Mouse (Mus musculus) cerebellum, adult 2 months (tissue): Measurements from ENCODE around the gene Prrc2b. TPM values are rescaled to one million over a fixed set of nuclear protein-coding genes. Genes with fewer than 3 reads are reported as not detected.
A peak's percentile ranks its signal among the peaks of the same experiment; 100 is the strongest.

Experiments used
- DNase-seq, 2 experiments: peaks; one replicate each; pipeline ENCODE4 v3.0.0; 2021
- H3K27ac ChIP-seq: fragments of 200-500 bp; 2 replicates; pipeline ENCODE4 v1.5.1; 2012; ENCODE audit warnings: low read length, control low read depth, inconsistent platforms; ENCODE audit not compliant: insufficient read depth
- H3K27me3 ChIP-seq: fragments of 200-500 bp; 2 replicates; pipeline ENCODE4 v1.6.1; 2012; ENCODE audit warnings: inconsistent platforms, mild to moderate bottlenecking, low read length, moderate library complexity; ENCODE audit not compliant: control insufficient read depth, insufficient read depth
- H3K4me1 ChIP-seq: fragments of 200-500 bp; 2 replicates; pipeline ENCODE4 v1.6.1; 2011; ENCODE audit warnings: low read length; ENCODE audit not compliant: control insufficient read depth, insufficient read depth
- H3K4me3 ChIP-seq: fragments of 200-500 bp; replicated peaks from 2 replicates; pipeline ENCODE3; 2011; ENCODE audit warnings: mild to moderate bottlenecking, low read depth, low read length, control low read depth; ENCODE audit not compliant: insufficient read depth
- CTCF ChIP-seq: fragments of 200-500 bp; IDR thresholded peaks from 2 replicates; pipeline ENCODE4 v1.5.1; 2011; ENCODE audit warnings: low read depth, mild to moderate bottlenecking, control low read depth, low read length, moderate library complexity, borderline replicate concordance; ENCODE audit not compliant: insufficient read depth
- POLR2A ChIP-seq: fragments of 200-500 bp; IDR thresholded peaks from 2 replicates; pipeline ENCODE4 v1.6.1; 2011; ENCODE audit warnings: low read length, control low read depth, borderline replicate concordance; ENCODE audit not compliant: insufficient read depth
- WGBS: fragments of 180-500 bp; shearing (Covaris S2); methylation state at CpG from one replicate; pipeline ENCODE4 v1.1.7; 2018; 5-methylcytosine and 5-hydroxymethylcytosine counted together
- polyA plus RNA-seq: library from polyadenylated mRNA; depleted of rRNA; stranded (reverse); fragments of >200 nt; gene quantifications from 2 replicates; pipeline ENCODE4 v1.2.3, GENCODE M21; 2012

Prrc2b gene
- polyA plus RNA-seq, 1 experiment: 88.9 TPM

DNA sequence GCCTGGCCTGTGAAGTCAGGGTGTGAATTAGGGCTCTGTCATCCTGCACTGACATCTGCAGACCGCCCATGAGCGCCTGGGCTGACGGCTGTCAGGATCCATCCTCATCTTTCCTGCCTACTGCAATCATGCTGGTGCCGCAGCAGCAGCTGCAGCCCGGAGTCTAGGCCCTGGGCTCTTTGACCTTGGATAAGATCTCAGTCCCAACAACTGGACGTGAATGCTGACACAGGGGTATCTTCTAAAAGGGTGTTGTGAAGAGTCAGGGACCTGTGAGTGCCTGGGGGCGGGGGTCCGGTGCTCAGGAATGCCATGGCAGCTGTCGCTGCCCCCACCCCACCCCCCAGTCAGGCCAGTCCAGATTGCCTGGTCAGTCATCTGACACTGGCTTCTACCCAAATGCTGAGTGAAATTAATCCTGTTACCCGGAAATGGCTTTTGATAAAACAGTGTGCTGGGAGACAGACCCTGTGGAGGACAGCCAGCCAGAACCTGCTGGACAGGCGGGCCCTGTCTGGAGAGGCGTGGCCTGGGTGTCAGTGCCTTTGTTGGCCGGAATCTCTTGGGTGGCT is 23.4 kb downstream of the Prrc2b start:
- TF ChIP-seq POLR2A: no peak
- no peak for TF ChIP-seq CTCF
- WGBS: 12% methylated on average over 13 of the region's 13 CpGs

DNA sequence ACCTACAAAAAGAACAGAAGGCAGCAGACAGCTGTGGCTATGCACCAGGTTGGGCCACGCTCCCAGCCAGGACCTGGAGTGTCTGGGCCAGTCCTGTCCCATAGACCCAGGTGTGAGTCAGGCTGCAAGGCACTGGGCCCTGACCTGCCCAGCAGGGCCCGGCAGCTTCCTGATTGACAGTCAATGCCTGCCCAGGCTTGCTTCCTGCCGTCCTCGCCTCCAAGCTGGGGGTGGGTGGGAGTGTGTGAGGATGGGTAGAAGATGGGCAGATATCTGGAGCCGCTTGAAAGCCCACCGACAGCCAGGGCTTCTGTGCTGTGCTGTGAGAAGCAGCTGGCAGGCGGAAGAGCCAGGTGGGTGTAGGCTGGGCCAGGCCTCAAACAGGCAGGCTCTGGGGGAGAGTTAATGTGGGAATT is 24.2 kb downstream of the Prrc2b start:
- DNase-seq: peak; percentile 76 to 80
- Histone ChIP-seq H3K27me3 (no peaks in the 10 kb centered on the region), H3K27ac (peak overlapping the region; percentile 51), H3K4me1 (peaks cover 71% of the 10 kb centered on the region), H3K4me3 (no peak overlapping the region)
- WGBS: 8% methylated on average over 7 of the region's 7 CpGs
- TF ChIP-seq POLR2A: no peak
- no peak for TF ChIP-seq CTCF

More for the DNA sequence above, 23.4 kb downstream of the Prrc2b start:
- no peak overlapping the region for H3K4me3 ChIP-seq
- peak; percentile 63 to 81 for DNase-seq
- peak overlapping the region; percentile 51 for H3K27ac ChIP-seq
- H3K4me1 ChIP-seq: peaks cover 70% of the 10 kb centered on the region
- H3K27me3 ChIP-seq: no peaks in the 10 kb centered on the region

DNA sequence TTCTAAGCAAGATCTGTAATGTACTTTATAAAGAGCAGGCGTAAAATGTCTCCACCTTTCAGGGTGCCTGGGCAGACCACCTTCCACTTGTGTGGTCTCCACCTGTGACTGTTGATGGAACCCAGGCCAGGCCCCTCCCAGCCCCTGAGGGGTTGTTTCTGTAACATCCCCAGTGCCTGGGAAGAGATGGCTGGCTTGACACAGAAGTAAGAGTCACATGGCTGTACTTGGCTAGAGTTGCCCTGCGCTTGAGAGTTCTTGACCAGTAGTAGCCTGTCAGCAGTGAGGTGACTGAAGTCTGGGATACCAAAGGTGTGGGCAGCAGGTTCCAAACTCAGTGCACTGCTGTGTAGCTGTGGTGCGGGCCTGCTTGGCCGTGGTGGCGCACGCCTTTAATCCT is 24.6 kb downstream of the Prrc2b start:
- H3K27ac ChIP-seq: peak overlapping the region; percentile 51; the same call in 1 of the 2 replicates
- peaks cover 69% of the 10 kb centered on the region for H3K4me1 ChIP-seq
- no peak for TF ChIP-seq POLR2A
- TF ChIP-seq CTCF: no peak
- WGBS: 62% methylated on average over 6 of the region's 6 CpGs
- no peak overlapping the region for H3K4me3 ChIP-seq
- DNase-seq: peak in 1 of 2 experiments; percentile 32
- H3K27me3 ChIP-seq: no peaks in the 10 kb centered on the region

DNA sequence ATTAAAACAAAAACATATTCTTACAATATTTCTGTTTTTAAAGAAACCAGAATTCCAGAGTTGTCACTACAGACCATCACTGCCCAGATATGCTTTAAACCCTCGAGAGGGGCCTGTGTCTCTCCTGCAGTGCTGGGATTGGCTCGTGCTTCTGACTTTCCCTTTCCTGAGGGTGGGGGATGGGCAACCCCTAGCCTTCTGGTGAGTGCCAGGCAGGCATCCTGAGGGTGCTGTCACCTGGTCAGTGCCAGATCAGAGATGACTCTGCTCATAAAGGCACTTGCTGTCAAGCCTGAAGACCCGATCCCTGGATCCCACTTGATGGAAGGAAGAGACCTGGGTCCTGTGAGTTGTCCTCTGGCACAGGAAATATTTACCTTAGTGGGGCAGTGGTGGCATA is 26.0 kb downstream of the Prrc2b start:
- no peak overlapping the region for H3K27ac ChIP-seq
- no peaks in the 10 kb centered on the region for H3K27me3 ChIP-seq
- peaks cover 71% of the 10 kb centered on the region for H3K4me1 ChIP-seq
- peak; percentile 54 to 63 for DNase-seq
- no peak for TF ChIP-seq POLR2A
- no peak for TF ChIP-seq CTCF
- WGBS: 10% methylated on average over 3 of the region's 3 CpGs
- H3K4me3 ChIP-seq: no peak overlapping the region

DNA sequence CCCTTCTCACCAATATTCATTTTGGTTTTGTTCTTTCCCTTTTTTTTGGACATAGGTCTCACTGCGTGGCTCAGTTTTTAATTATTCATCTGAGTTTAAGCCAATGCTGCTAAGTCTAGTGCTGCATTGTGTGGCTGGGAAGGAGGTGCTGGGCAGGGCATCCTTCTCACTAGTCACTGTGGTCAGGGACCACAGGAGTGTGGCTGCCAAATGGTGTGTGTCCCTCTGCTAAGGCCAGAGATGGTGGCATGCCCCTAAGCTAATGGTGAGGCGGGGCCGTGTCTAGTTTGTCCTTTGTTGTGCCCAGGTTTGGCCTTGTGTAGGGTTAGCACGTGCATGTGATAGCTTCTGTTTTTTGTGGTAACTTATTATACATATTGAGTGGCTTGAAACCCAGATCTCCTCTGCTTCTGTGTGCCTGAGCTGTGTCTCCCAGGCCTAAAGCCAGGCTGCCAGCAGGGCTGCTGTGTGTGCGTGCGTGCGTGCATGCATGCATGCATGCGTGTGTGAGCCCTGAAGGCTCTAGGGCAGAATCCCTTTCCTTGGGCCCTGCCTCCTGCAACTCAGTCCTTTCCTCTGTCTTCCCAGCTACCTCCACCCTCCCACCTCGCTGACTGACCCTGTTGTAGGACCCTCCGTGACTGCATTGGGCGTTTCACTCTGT is 26.6 kb downstream of the Prrc2b start:
- DNase-seq: peak in 1 of 2 experiments; percentile 40
- peak overlapping the region; percentile 16 for H3K27ac ChIP-seq
- no peaks in the 10 kb centered on the region for H3K27me3 ChIP-seq
- H3K4me1 ChIP-seq: peaks cover 74% of the 10 kb centered on the region
- 25% methylated on average over 11 of the region's 11 CpGs for WGBS
- no peak overlapping the region for H3K4me3 ChIP-seq
- no peak for TF ChIP-seq CTCF
- no peak for TF ChIP-seq POLR2A

DNA sequence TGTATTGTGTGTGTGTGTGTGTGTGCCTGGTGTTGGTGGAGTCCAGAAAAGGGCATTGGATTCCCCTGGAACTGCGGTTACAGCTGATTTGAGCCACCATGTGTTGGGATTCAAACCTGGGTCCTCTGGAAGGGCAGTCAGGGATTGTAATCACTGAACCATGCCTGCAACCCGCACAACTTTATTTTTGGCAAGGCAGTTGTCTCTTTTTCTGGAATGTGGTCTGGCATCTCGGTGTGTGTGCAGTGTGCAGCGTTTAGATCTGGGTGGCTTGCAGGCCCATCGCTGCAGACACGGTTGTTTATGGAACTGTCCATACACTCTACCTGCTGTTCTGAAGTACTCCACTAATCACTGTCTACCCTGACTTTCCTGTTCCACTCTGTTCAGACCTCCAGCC is 28.5 kb downstream of the Prrc2b start:
- DNase-seq: no peak
- Histone ChIP-seq H3K4me1 (peaks cover 82% of the 10 kb centered on the region), H3K27ac (no peak overlapping the region), H3K4me3 (no peak overlapping the region), H3K27me3 (no peaks in the 10 kb centered on the region)
- WGBS: 15% methylated on average over 6 of the region's 6 CpGs
- TF ChIP-seq POLR2A: no peak
- TF ChIP-seq CTCF: no peak

DNA sequence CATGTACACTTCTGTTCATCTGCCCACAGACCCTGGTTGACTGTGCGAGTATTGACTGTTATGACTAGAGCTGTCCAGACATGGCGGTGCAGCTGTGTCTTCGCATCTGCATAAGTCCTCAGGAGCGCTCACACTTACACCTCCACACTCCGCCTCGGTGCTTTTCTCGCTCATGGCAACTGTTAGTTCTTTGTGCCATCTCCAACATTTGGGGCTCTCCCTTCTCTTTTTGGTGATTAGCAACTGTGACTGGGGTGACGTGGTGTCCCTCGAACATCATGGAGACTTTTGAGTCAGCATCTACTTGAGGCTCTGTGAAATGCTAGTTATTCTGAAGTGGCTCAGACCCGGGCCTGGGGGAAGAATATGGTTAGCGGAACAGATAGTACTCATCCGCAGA is 29.2 kb downstream of the Prrc2b start:
- TF ChIP-seq POLR2A (no peak), CTCF (no peak)
- no peak for DNase-seq
- no peaks in the 10 kb centered on the region for H3K27me3 ChIP-seq
- no peak overlapping the region for H3K4me3 ChIP-seq
- H3K27ac ChIP-seq: no peak overlapping the region
- peaks cover 80% of the 10 kb centered on the region for H3K4me1 ChIP-seq
- WGBS: 91% methylated on average over 12 of the region's 12 CpGs

DNA sequence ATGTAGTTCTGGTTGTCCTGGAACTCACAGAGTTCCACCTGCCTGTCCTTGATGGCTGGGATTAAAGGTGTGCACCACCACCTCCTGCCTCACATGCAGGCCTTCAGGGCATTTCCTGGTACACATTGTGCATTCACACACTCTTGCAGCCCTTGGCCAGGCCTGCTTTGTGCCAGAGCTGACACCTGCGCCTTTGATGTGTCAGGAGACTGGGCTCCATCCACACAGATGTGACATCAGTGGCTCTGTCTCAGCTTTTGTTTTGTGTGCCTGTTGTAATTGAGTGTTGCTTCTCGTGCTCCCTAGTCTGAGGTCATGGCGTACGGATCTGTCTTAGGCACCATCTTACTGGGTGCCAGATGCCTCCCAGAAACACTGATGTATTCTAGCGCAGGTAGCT is 30.5 kb downstream of the Prrc2b start:
- Histone ChIP-seq H3K4me1 (peaks cover 79% of the 10 kb centered on the region), H3K27ac (no peak overlapping the region), H3K27me3 (no peaks in the 10 kb centered on the region), H3K4me3 (no peak overlapping the region)
- 44% methylated on average over 5 of the region's 5 CpGs for WGBS
- TF ChIP-seq CTCF (no peak), POLR2A (no peak)
- DNase-seq: peak in 1 of 2 experiments; percentile 23
